Mouse (Mus musculus) neural tube, postnatal 0 days (tissue): ENCODE results near the gene C87499. TPM values are rescaled to one million over a fixed set of nuclear protein-coding genes. Genes with fewer than 3 reads are reported as not detected.

Source experiments
- polyA plus RNA-seq: library from polyadenylated mRNA; unstranded; fragments of >200 nt; fragmentation: Nextera tagmentation; extraction: Ambion mirVana; gene quantifications from 2 replicates; pipeline ENCODE4 v1.2.1, GENCODE M21; 2015

Gene C87499
- polyA plus RNA-seq: not detected in 2 replicates

GRCm38 (mm10) chr4:88634311-88634710 lies at the start of gene C87499:
C87499 (minus strand) TSS chr4:88634411.

GRCm38 (mm10) chr4:88683812-88684211 lies 49.6 kb upstream of the C87499 start, which contains the start of gene Ifna2:
Ifna2 (minus strand) TSS chr4:88683912.

GRCm38 (mm10) chr4:88676824-88677223 lies 42.6 kb upstream of the C87499 start, which contains the start of gene Ifna16:
Ifna16 (minus strand) TSS chr4:88676924.

GRCm38 (mm10) chr4:88644359-88644758 lies 10.1 kb upstream of the C87499 start, which contains the start of gene Ifna13:
Ifna13 (minus strand) TSS chr4:88644459.

GRCm38 (mm10) chr4:88603276-88603675 lies 30.9 kb downstream of the C87499 start, which contains the start of gene Ifna12:
Ifna12 (minus strand) TSS chr4:88603376.

GRCm38 (mm10) chr4:88592285-88592684 lies 41.9 kb downstream of the C87499 start, which contains the start of gene Ifna9:
Ifna9 (minus strand) TSS chr4:88592385.

Other genes with a start within 250 kb of the C87499 start
- gene Hacd4, start 195.5 kb downstream of the C87499 start, polyA plus RNA-seq: 5.3 and 6.9 TPM in 2 replicates
- not detected in 2 replicates for gene Ifnb1, start 111.6 kb downstream of the C87499 start, polyA plus RNA-seq
- gene Ifna15, start 76.2 kb downstream of the C87499 start, polyA plus RNA-seq: not detected in 2 replicates
- gene Ifna14, start 62.6 kb downstream of the C87499 start, polyA plus RNA-seq: not detected in 2 replicates
- gene Ifna9, start 42.0 kb downstream of the C87499 start, polyA plus RNA-seq: not detected in 2 replicates
- not detected in 2 replicates for gene Ifna12, start 31.0 kb downstream of the C87499 start, polyA plus RNA-seq
- gene Ifna13, start 10.0 kb upstream of the C87499 start, polyA plus RNA-seq: not detected in 2 replicates
- not detected in 2 replicates for gene Ifna16, start 42.5 kb upstream of the C87499 start, polyA plus RNA-seq
- not detected in 2 replicates for gene Ifna2, start 49.5 kb upstream of the C87499 start, polyA plus RNA-seq
- gene Ifnab, start 56.9 kb upstream of the C87499 start, polyA plus RNA-seq: not detected in 2 replicates
- gene Gm26566, start 87.4 kb upstream of the C87499 start, polyA plus RNA-seq: 0.15 and 1.1 TPM in 2 replicates
- gene Klhl9, start 88.1 kb upstream of the C87499 start, polyA plus RNA-seq: 68.0 and 72.4 TPM in 2 replicates
- gene Gm13271, start 120.5 kb upstream of the C87499 start, polyA plus RNA-seq: not detected in 2 replicates
- gene Gm13283, start 125.7 kb upstream of the C87499 start, polyA plus RNA-seq: not detected in 2 replicates
- 0.23 TPM in 1 of 2 replicates, not detected in the other for gene Gm13290, start 139.4 kb upstream of the C87499 start, polyA plus RNA-seq
- gene Gm13289, start 142.5 kb upstream of the C87499 start, polyA plus RNA-seq: not detected in 2 replicates
- not detected in 2 replicates for gene Gm13272, start 145.4 kb upstream of the C87499 start, polyA plus RNA-seq
- gene Ifnz, start 147.7 kb upstream of the C87499 start, polyA plus RNA-seq: not detected in 2 replicates
- not detected in 2 replicates for gene Gm13276, start 151.3 kb upstream of the C87499 start, polyA plus RNA-seq
- not detected in 2 replicates for gene Gm13277, start 154.2 kb upstream of the C87499 start, polyA plus RNA-seq
- gene Gm13278, start 157.1 kb upstream of the C87499 start, polyA plus RNA-seq: not detected in 2 replicates
- gene Gm13275, start 160.1 kb upstream of the C87499 start, polyA plus RNA-seq: not detected in 2 replicates
- gene Gm13279, start 163.0 kb upstream of the C87499 start, polyA plus RNA-seq: not detected in 2 replicates
- 0.22 and 0.46 TPM in 2 replicates for gene Gm13285, start 165.3 kb upstream of the C87499 start, polyA plus RNA-seq
- gene Gm13287, start 168.8 kb upstream of the C87499 start, polyA plus RNA-seq: not detected in 2 replicates
- not detected in 2 replicates for gene Gm13288, start 171.1 kb upstream of the C87499 start, polyA plus RNA-seq
- gene Ifna7, start 181.8 kb upstream of the C87499 start, polyA plus RNA-seq: not detected in 2 replicates
- not detected in 2 replicates for gene Ifna11, start 185.5 kb upstream of the C87499 start, polyA plus RNA-seq
- not detected in 2 replicates for gene Ifna6, start 193.0 kb upstream of the C87499 start, polyA plus RNA-seq
- gene Ifna5, start 201.1 kb upstream of the C87499 start, polyA plus RNA-seq: not detected in 2 replicates
- gene Ifna4, start 207.4 kb upstream of the C87499 start, polyA plus RNA-seq: not detected in 2 replicates
- gene Ifna1, start 215.7 kb upstream of the C87499 start, polyA plus RNA-seq: not detected in 2 replicates
- not detected in 2 replicates for gene Ifne, start 245.8 kb upstream of the C87499 start, polyA plus RNA-seq